Mouse (Mus musculus) lung, adult 2 months (tissue): ENCODE data around the gene Hpse.

Source experiments
- CTCF ChIP-seq: fragments of 200-500 bp; IDR thresholded peaks from 2 replicates; pipeline ENCODE4 v1.5.1; 2011; ENCODE audit warnings: mild to moderate bottlenecking, low read length, control low read depth; ENCODE audit not compliant: insufficient read depth
- POLR2A ChIP-seq: fragments of 200-500 bp; IDR thresholded peaks from 2 replicates; pipeline ENCODE4 v1.6.1; 2011; ENCODE audit warnings: low read depth, mild to moderate bottlenecking, control low read depth, low read length, borderline replicate concordance; ENCODE audit errors: extremely low read depth

DNA sequence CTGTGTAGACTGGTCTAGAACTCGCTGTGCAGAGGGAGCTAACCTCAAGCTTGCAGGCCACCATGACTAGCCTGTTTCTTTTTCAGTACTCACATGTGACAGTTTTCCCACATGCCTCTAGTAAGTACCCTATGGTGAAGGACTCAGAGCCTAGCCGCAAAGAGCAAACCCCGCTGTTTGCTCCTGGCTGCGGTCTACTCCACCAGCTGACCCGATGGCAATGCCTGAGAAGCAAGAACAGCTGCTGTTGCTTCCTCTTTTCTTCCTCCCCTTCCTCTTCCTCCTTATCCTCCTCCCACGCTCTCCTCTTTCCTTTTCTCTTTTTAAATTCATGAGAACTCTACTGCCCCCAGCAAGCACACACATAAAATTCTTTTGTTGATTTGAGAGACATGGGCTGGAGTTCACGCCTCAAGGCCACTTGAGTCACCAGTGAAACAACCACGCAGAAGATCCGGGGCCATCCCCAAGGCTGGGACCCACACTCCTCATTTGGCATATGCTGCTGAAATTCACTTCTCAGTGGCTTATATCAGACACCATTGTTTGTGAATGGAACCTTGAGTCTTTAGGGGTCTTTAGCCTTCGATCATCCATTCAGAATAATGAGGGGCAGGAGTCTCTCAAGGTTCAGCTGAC is 31.2 kb upstream of the Hpse start:
- no peak for TF ChIP-seq POLR2A
- TF ChIP-seq CTCF: no peak
